Mouse (Mus musculus): ENCODE data around the gene Vps4b. TPM values are rescaled to one million over a fixed set of nuclear protein-coding genes. Genes with fewer than 3 reads are reported as not detected.

The Vps4b gene
- polyA plus RNA-seq, 1 experiment from 2014 or later = 39.5 TPM

GRCm38 (mm10) chr1:106796987-106797779, 655 bp upstream of the Vps4b start:
- 62% methylated on average over 7 of the region's 7 CpGs for WGBS
- H3K36me3 ChIP-seq (ENCODE audit: control insufficient read depth, insufficient read depth, low read length) = no peaks in the 10 kb centered on the region
- no peaks in the 10 kb centered on the region for H3K9me3 ChIP-seq (ENCODE audit: control insufficient read depth, low read length)
- ATAC-seq (ENCODE audit: low FRiP score, low TSS enrichment) (peak; percentile 44), DNase-seq (no peak)
- peak overlapping the region; percentile 82 for H3K4me2 ChIP-seq (ENCODE audit: low read length)
- H3K27me3 ChIP-seq (ENCODE audit: control insufficient read depth, insufficient read depth, low read length) = no peaks in the 10 kb centered on the region
- 0 out of 2 replicates have a peak overlapping the region, but pooled peaks have one; percentile 20 for H3K9ac ChIP-seq (replicated peaks; ENCODE audit: low read length)
- no peak overlapping the region for H3K27ac ChIP-seq (replicated peaks; ENCODE audit: low read depth, low read length)
- H3K4me3 ChIP-seq (replicated peaks; ENCODE audit: low read depth, low read length) = peak overlapping the region; percentile 100
- peaks cover 27% of the 10 kb centered on the region for H3K4me1 ChIP-seq (ENCODE audit: control insufficient read depth, insufficient read depth, low read length)

DNA sequence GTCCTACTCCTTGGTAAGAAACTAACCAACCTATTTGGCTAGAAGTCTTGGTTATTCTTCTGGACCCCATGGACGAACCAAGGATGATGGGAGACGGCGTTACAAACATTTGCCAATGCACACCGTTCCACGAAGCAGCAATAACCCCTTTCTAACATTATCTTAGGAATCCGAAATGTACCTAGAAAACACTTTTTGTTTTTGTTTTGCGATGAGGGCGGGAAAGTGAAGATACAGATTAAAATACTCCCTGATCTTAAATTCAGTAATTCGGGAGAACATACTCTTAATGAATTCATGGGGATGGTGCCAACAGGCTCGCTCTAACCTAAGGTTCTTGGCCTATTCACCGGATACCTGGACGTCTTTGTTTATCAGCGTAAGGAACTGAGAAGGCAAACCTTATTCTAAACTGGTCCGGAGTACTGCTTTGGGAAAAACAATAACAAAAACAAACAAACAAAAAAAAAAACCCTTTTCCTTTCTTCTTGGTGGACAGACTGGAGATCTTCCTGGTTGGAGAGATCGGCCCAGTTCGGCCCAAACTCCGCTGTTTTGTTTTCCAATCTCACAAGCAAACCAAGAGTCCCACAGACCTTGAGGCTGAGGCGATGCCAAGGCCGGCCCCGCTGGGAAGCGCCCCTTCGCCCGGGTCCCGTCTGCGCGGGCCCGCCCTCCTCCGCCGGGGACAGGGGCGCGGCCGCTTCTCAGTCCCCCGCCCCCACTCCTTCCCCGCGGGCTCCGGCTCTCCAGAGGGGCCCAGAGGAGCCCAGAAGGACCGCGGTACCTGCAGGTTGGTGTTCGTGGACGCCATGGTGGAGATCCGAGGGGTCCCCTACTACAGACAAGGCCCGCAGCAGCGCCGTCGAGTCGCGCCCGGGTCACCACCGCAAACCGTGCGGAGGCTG, 640 bp downstream of the Vps4b start:
- H3K4me3 ChIP-seq (replicated peaks; ENCODE audit: low read depth, low read length) = peak overlapping the region; percentile 100
- H3K4me2 ChIP-seq (ENCODE audit: low read length) = peak overlapping the region; percentile 82
- H3K4me1 ChIP-seq (ENCODE audit: control insufficient read depth, insufficient read depth, low read length) = peaks cover 27% of the 10 kb centered on the region
- H3K9ac ChIP-seq (replicated peaks; ENCODE audit: low read length) = peak overlapping the region; percentile 94
- ATAC-seq (ENCODE audit: low FRiP score, low TSS enrichment) = peak; percentile 87
- peak overlapping the region; percentile 87 for H3K27ac ChIP-seq (replicated peaks; ENCODE audit: low read depth, low read length)
- no peaks in the 10 kb centered on the region for H3K36me3 ChIP-seq (ENCODE audit: control insufficient read depth, insufficient read depth, low read length)
- no peaks in the 10 kb centered on the region for H3K9me3 ChIP-seq (ENCODE audit: control insufficient read depth, low read length)
- peak; percentile 8 for DNase-seq
- H3K27me3 ChIP-seq (ENCODE audit: control insufficient read depth, insufficient read depth, low read length) = no peaks in the 10 kb centered on the region
- WGBS = 3% methylated on average over 51 of the region's 51 CpGs

DNA sequence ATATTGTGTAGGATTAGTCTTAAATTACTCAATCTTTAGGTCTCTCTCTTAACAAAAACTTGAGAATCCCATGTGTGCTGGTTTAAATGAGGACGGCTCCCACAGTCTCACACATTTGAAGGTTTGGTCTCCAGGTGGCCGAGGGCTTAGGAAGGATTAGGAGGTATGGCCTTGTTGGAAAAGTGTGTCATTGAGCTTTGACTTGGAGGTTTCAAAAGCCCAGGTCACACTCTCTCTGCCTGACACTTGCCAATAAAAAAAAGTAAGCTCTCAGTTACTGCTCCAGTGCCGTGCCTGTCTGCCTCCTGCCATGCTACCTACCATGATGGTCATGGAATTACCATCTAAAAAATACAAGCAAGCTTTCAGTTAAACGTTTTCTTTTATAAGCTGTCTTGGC, 21.6 kb downstream of the Vps4b start:
- Histone ChIP-seq H3K4me2 (ENCODE audit: low read length) (no peak overlapping the region), H3K9me3 (ENCODE audit: control insufficient read depth, low read length) (no peaks in the 10 kb centered on the region), H3K4me3 (replicated peaks; ENCODE audit: low read depth, low read length) (no peak overlapping the region), H3K27me3 (ENCODE audit: control insufficient read depth, insufficient read depth, low read length) (no peaks in the 10 kb centered on the region), H3K36me3 (ENCODE audit: control insufficient read depth, insufficient read depth, low read length) (peaks cover 72% of the 10 kb centered on the region), H3K4me1 (ENCODE audit: control insufficient read depth, insufficient read depth, low read length) (no peaks in the 10 kb centered on the region), H3K27ac (replicated peaks; ENCODE audit: low read depth, low read length) (no peak overlapping the region), H3K9ac (replicated peaks; ENCODE audit: low read length) (no peak overlapping the region)
- ATAC-seq (ENCODE audit: low FRiP score, low TSS enrichment) (no peak), DNase-seq (no peak)
- WGBS = 78% methylated on average over 4 of the region's 4 CpGs

- Histone ChIP-seq H3K4me1 (ENCODE audit: control insufficient read depth, insufficient read depth, low read length) (no peaks in the 10 kb centered on the region), H3K4me3 (replicated peaks; ENCODE audit: low read depth, low read length) (no peak overlapping the region), H3K27ac (replicated peaks; ENCODE audit: low read depth, low read length) (no peak overlapping the region), H3K9me3 (ENCODE audit: control insufficient read depth, low read length) (no peaks in the 10 kb centered on the region), H3K4me2 (ENCODE audit: low read length) (no peak overlapping the region), H3K36me3 (ENCODE audit: control insufficient read depth, insufficient read depth, low read length) (peaks cover 68% of the 10 kb centered on the region), H3K27me3 (ENCODE audit: control insufficient read depth, insufficient read depth, low read length) (no peaks in the 10 kb centered on the region), H3K9ac (replicated peaks; ENCODE audit: low read length) (no peak overlapping the region)
- 91% methylated on average over 9 of the region's 9 CpGs for WGBS
- DNase-seq (no peak), ATAC-seq (ENCODE audit: low FRiP score, low TSS enrichment) (no peak)
These were observed 22.4 kb downstream of the Vps4b start for GRCm38 (mm10) chr1:106774092-106774491.

DNA sequence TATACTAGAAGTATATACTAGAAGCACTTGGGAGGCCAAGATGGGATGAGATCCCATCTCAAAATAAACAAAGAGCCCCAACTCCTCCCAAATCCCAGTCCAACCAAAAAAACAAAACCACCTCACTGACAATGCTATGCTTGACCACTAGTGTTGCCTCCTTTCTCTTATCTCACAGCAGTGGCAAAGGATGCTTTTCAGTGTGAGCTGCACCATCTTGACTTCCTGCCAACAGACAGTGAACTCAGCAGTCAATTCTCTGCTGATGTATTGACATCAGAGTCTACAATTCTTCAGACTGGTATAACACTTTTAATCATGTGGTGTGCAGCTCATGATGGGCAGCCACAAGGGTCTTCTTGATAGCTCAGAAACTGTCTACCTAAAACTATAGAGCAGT, 27.8 kb downstream of the Vps4b start:
- H3K27me3 ChIP-seq (ENCODE audit: control insufficient read depth, insufficient read depth, low read length) = no peaks in the 10 kb centered on the region
- H3K4me1 ChIP-seq (ENCODE audit: control insufficient read depth, insufficient read depth, low read length) = no peaks in the 10 kb centered on the region
- H3K27ac ChIP-seq (replicated peaks; ENCODE audit: low read depth, low read length) = no peak overlapping the region
- no peak for DNase-seq
- H3K9ac ChIP-seq (replicated peaks; ENCODE audit: low read length) = no peak overlapping the region
- ATAC-seq (ENCODE audit: low FRiP score, low TSS enrichment) = no peak
- H3K36me3 ChIP-seq (ENCODE audit: control insufficient read depth, insufficient read depth, low read length) = peaks cover 58% of the 10 kb centered on the region
- no peaks in the 10 kb centered on the region for H3K9me3 ChIP-seq (ENCODE audit: control insufficient read depth, low read length)
- H3K4me2 ChIP-seq (ENCODE audit: low read length) = no peak overlapping the region
- H3K4me3 ChIP-seq (replicated peaks; ENCODE audit: low read depth, low read length) = no peak overlapping the region

- Histone ChIP-seq H3K4me2 (ENCODE audit: low read length) (no peak overlapping the region), H3K9me3 (ENCODE audit: control insufficient read depth, low read length) (no peaks in the 10 kb centered on the region), H3K4me1 (ENCODE audit: control insufficient read depth, insufficient read depth, low read length) (no peaks in the 10 kb centered on the region), H3K9ac (replicated peaks; ENCODE audit: low read length) (no peak overlapping the region), H3K36me3 (ENCODE audit: control insufficient read depth, insufficient read depth, low read length) (peaks cover 45% of the 10 kb centered on the region), H3K4me3 (replicated peaks; ENCODE audit: low read depth, low read length) (no peak overlapping the region), H3K27me3 (ENCODE audit: control insufficient read depth, insufficient read depth, low read length) (no peaks in the 10 kb centered on the region), H3K27ac (replicated peaks; ENCODE audit: low read depth, low read length) (no peak overlapping the region)
- WGBS = 97% methylated on average over 8 of the region's 8 CpGs
- no peak for ATAC-seq (ENCODE audit: low FRiP score, low TSS enrichment)
- no peak for DNase-seq
These were observed 30.8 kb downstream of the Vps4b start for GRCm38 (mm10) chr1:106765771-106766170.

GRCm38 (mm10) chr1:106764846-106765245, 31.7 kb downstream of the Vps4b start:
- H3K27ac ChIP-seq (replicated peaks; ENCODE audit: low read depth, low read length) = no peak overlapping the region
- ATAC-seq (ENCODE audit: low FRiP score, low TSS enrichment) = no peak
- WGBS = 92% methylated on average over 2 of the region's 2 CpGs
- no peaks in the 10 kb centered on the region for H3K9me3 ChIP-seq (ENCODE audit: control insufficient read depth, low read length)
- H3K4me3 ChIP-seq (replicated peaks; ENCODE audit: low read depth, low read length) = no peak overlapping the region
- H3K4me1 ChIP-seq (ENCODE audit: control insufficient read depth, insufficient read depth, low read length) = no peaks in the 10 kb centered on the region
- DNase-seq = no peak
- peaks cover 38% of the 10 kb centered on the region for H3K36me3 ChIP-seq (ENCODE audit: control insufficient read depth, insufficient read depth, low read length)
- H3K27me3 ChIP-seq (ENCODE audit: control insufficient read depth, insufficient read depth, low read length) = no peaks in the 10 kb centered on the region
- no peak overlapping the region for H3K9ac ChIP-seq (replicated peaks; ENCODE audit: low read length)
- H3K4me2 ChIP-seq (ENCODE audit: low read length) = no peak overlapping the region

GRCm38 (mm10) chr1:106764281-106764680, 32.2 kb downstream of the Vps4b start:
- no peaks in the 10 kb centered on the region for H3K27me3 ChIP-seq (ENCODE audit: control insufficient read depth, insufficient read depth, low read length)
- no peaks in the 10 kb centered on the region for H3K9me3 ChIP-seq (ENCODE audit: control insufficient read depth, low read length)
- H3K9ac ChIP-seq (replicated peaks; ENCODE audit: low read length) = no peak overlapping the region
- ATAC-seq (ENCODE audit: low FRiP score, low TSS enrichment) = no peak
- WGBS = 94% methylated on average over 3 of the region's 3 CpGs
- peaks cover 38% of the 10 kb centered on the region for H3K36me3 ChIP-seq (ENCODE audit: control insufficient read depth, insufficient read depth, low read length)
- H3K4me1 ChIP-seq (ENCODE audit: control insufficient read depth, insufficient read depth, low read length) = no peaks in the 10 kb centered on the region
- no peak overlapping the region for H3K4me2 ChIP-seq (ENCODE audit: low read length)
- H3K27ac ChIP-seq (replicated peaks; ENCODE audit: low read depth, low read length) = no peak overlapping the region
- DNase-seq = no peak
- H3K4me3 ChIP-seq (replicated peaks; ENCODE audit: low read depth, low read length) = no peak overlapping the region

Measured in midbrain, embryonic 14.5 days (tissue).